In the genomic region with DNA sequence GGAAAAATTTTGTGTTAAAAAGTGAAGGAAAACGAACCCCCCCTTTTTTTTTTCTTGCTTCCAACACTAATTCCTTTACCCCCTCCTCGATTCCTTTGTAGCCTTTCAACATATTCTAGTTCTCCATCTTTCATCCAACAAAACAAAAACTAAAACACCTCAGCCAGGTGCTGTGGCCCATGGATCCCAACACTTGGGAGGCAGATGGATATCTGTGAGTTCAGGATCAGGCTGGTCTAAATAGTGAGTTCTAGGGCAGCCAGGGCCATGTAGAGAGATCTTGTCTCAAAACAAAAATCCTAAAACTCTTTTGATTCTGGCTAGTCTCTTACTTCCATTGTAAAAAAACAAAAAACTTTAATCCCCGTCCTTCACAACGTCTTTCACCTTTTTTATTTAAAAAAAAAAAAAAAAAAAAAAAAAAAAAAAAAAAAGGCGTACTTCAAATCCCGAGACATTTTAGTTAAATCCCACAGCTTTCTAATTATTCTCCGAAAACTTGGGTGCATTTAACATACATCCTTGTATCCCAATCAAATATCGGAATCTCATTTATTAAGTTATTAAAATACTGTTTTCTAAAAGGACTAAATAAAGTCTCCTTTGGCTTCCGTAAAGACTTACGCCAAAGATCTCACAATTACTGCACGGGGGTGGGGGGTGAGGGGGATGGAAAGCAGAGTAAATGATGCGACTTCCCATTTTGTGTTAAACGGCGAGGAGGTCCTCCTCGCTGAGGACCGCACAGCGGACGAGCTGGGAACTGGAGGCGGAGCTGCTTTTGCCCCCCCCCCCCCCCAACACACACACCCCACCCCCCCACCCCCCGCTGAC, we compare ENCODE assay signal across 8 mouse cellular contexts. TPM values are rescaled to one million over a fixed set of nuclear protein-coding genes. Genes with fewer than 3 reads are reported as not detected.
A peak's percentile ranks its signal among the peaks of the same experiment; 100 is the strongest.
DNase-seq lines count a peak whose midpoint lies in the region; ATAC-seq and TF ChIP-seq lines count a peak whose summit lies in the region.

No protein-coding gene starts in this region.

- H3K4me2 ChIP-seq in heart, postnatal 0 days (ENCODE audit: low read depth, low read length): peak overlapping the region; percentile 92

- no peak for ATAC-seq in heart, postnatal 0 days (ENCODE audit: insufficient read depth, low read depth)

- no peaks in the 10 kb centered on the region for H3K27me3 ChIP-seq in kidney, adult 2 months (replicated peaks; ENCODE audit: control insufficient read depth, insufficient read depth, low read length)
- H3K27me3 ChIP-seq in heart, postnatal 0 days (ENCODE audit: control insufficient read depth, insufficient read depth, low read length): no peaks in the 10 kb centered on the region
- no peaks in the 10 kb centered on the region for H3K27me3 ChIP-seq in megakaryocyte, embryonic 14.5 days (replicated peaks)

- no peak; the same call in 1 of the 2 replicates for TF ChIP-seq CTCF in kidney, adult 2 months (conservative IDR thresholded peaks at IDR 0.05; ENCODE audit: insufficient read depth, insufficient read length, low read depth, low read length)
- no peak for TF ChIP-seq CTCF in bone marrow, adult 2 months (IDR thresholded peaks at IDR 0.05; ENCODE audit: control insufficient read depth, insufficient read depth, low read length)
- peak; percentile 17; the same call in 1 of the 2 replicates for TF ChIP-seq CTCF in heart, postnatal 0 days (IDR thresholded peaks at IDR 0.05; ENCODE audit: low read depth)

- H3K4me3 ChIP-seq in kidney, adult 2 months (ENCODE audit: insufficient read depth, low read depth, low read length): peak overlapping the region; percentile 50
- peak overlapping the region; percentile 93 for H3K4me3 ChIP-seq in bone marrow, adult 2 months (replicated peaks; ENCODE audit: control insufficient read depth, low read depth, low read length)
- peak overlapping the region; percentile 99 for H3K4me3 ChIP-seq in heart, postnatal 0 days (ENCODE audit: low read depth, low read length)
- peak overlapping the region; percentile 95 for H3K4me3 ChIP-seq in megakaryocyte, embryonic 14.5 days (replicated peaks)

- no peak for TF ChIP-seq EP300 in heart, postnatal 0 days (IDR thresholded peaks at IDR 0.05; ENCODE audit: low read depth)

- H3K36me3 ChIP-seq in kidney, adult 2 months (ENCODE audit: control insufficient read depth, insufficient read depth, low read length): peaks cover 2% of the 10 kb centered on the region
- peaks cover 34% of the 10 kb centered on the region for H3K36me3 ChIP-seq in heart, postnatal 0 days (replicated peaks; ENCODE audit: control insufficient read depth, insufficient read depth, low read length)
- peaks cover 50% of the 10 kb centered on the region for H3K36me3 ChIP-seq in megakaryocyte, embryonic 14.5 days (replicated peaks; ENCODE audit: low read length)

- no peak for TF ChIP-seq POLR2A in kidney, adult 2 months (IDR thresholded peaks at IDR 0.05; ENCODE audit: low read depth, low read length)
- TF ChIP-seq POLR2A in bone marrow, adult 2 months (IDR thresholded peaks at IDR 0.05; ENCODE audit: borderline replicate concordance, control insufficient read depth, low read depth, low read length): no peak

- H3K9me3 ChIP-seq in heart, postnatal 0 days (replicated peaks; ENCODE audit: control insufficient read depth, low read length): no peaks in the 10 kb centered on the region
- no peaks in the 10 kb centered on the region for H3K9me3 ChIP-seq in megakaryocyte, embryonic 14.5 days

- WGBS in kidney, adult 2 months: 11% methylated on average over 20 of the region's 20 CpGs
- 9% methylated on average over 19 of the region's 20 CpGs for WGBS in bone marrow, adult 2 months
- WGBS in heart, postnatal 0 days: 12% methylated on average over 18 of the region's 20 CpGs

- DNase-seq in kidney, adult 2 months: no peak
- DNase-seq in kidney, adult 8-10 months: no peak
- no peak for DNase-seq in heart, postnatal 0 days (ENCODE audit: low spot score)
- no peak for DNase-seq in left cerebral cortex, adult 18-20 months (ENCODE audit: low spot score in 2 of 2)
- no peak for DNase-seq in layer of hippocampus, adult 18-20 months (ENCODE audit: low spot score in 2 of 2)
- no peak for DNase-seq in layer of hippocampus, postnatal 25 days (ENCODE audit: extremely low spot score in 1 of 2, low spot score in 1 of 2)

- no peak overlapping the region for H3K27ac ChIP-seq in kidney, adult 2 months (ENCODE audit: insufficient read depth, low read depth, low read length)
- no peak overlapping the region for H3K27ac ChIP-seq in bone marrow, adult 2 months (ENCODE audit: control insufficient read depth, insufficient read depth, low read depth, low read length, poor library complexity)
- H3K27ac ChIP-seq in heart, postnatal 0 days (ENCODE audit: low read depth): peak overlapping the region; percentile 34; the same call in 1 of the 2 replicates

- peaks cover 4% of the 10 kb centered on the region; the same call in 1 of the 2 replicates for H3K4me1 ChIP-seq in kidney, adult 2 months (ENCODE audit: control insufficient read depth, insufficient read depth, low read length)
- H3K4me1 ChIP-seq in bone marrow, adult 2 months (ENCODE audit: control insufficient read depth, insufficient read depth, low read length): peaks cover 3% of the 10 kb centered on the region; the same call in 1 of the 2 replicates
- peaks cover 10% of the 10 kb centered on the region for H3K4me1 ChIP-seq in heart, postnatal 0 days (ENCODE audit: control insufficient read depth, insufficient read depth)
- H3K4me1 ChIP-seq in megakaryocyte, embryonic 14.5 days: peaks cover 72% of the 10 kb centered on the region

- no peak overlapping the region; the same call in 1 of the 2 replicates for H3K9ac ChIP-seq in heart, postnatal 0 days (replicated peaks; ENCODE audit: low read depth, low read length)

RNA-seq across cellular contexts. Expression of a gene that starts 0.6 kb away (rescaled TPM):
- polyA plus RNA-seq in kidney, adult 2 months (2012; rRNA removed): 6.6 and 7.9 TPM in 2 replicates
- polyA plus RNA-seq in bone marrow, adult 2 months (2011; ENCODE audit: insufficient read depth, insufficient read length, low replicate concordance, missing spikeins): 11.8 and 33.5 TPM in 2 replicates
- total RNA-seq in heart, postnatal 0 days (2014; rRNA removed; ENCODE audit: low replicate concordance): 9.3 and 11.2 TPM in 2 replicates
- polyA plus RNA-seq in heart, postnatal 0 days (2015; fragmentation: Nextera tagmentation; extraction: Ambion mirVana): 31.7 and 33.4 TPM in 2 replicates
- polyA plus RNA-seq in megakaryocyte, embryonic 14.5 days (2012; ENCODE audit: insufficient read depth, low replicate concordance): 0.83 and 4.4 TPM in 2 replicates
- total RNA-seq in left cerebral cortex, adult 18-20 months (2021): 10 to 100 TPM; 30.1 to 32.1 TPM
- 10 to 100 TPM; 28.1 to 30.0 TPM for total RNA-seq in layer of hippocampus, adult 18-20 months (2021)
- 10 to 100 TPM; 30.8 to 35.0 TPM for total RNA-seq in layer of hippocampus, postnatal 25 days (2021)

RNA-seq across cellular contexts. Expression of a gene that starts 20.3 kb away (rescaled TPM):
- 41.3 and 45.1 TPM in 2 replicates for polyA plus RNA-seq in kidney, adult 2 months (2012; rRNA removed)
- polyA plus RNA-seq in bone marrow, adult 2 months (2011; ENCODE audit: insufficient read depth, insufficient read length, low replicate concordance, missing spikeins): 1.1 and 2.2 TPM in 2 replicates
- 24.5 and 38.6 TPM in 2 replicates for total RNA-seq in heart, postnatal 0 days (2014; rRNA removed; ENCODE audit: low replicate concordance)
- polyA plus RNA-seq in heart, postnatal 0 days (2015; fragmentation: Nextera tagmentation; extraction: Ambion mirVana): 2.9 and 3.3 TPM in 2 replicates
- polyA plus RNA-seq in megakaryocyte, embryonic 14.5 days (2012; ENCODE audit: insufficient read depth, low replicate concordance): 2.4 and 3.6 TPM in 2 replicates
- 10 to 100 TPM; 13.2 to 18.8 TPM for total RNA-seq in left cerebral cortex, adult 18-20 months (2021)
- 1 to 10 TPM; 8.8 to 9.8 TPM for total RNA-seq in layer of hippocampus, adult 18-20 months (2021)
- 1 to 10 TPM; 8.4 to 9.3 TPM for total RNA-seq in layer of hippocampus, postnatal 25 days (2021)

RNA-seq across cellular contexts. Expression of a gene that starts 28.3 kb away (rescaled TPM):
- 227 and 313 TPM in 2 replicates for polyA plus RNA-seq in kidney, adult 2 months (2012; rRNA removed)
- 107 and 167 TPM in 2 replicates for polyA plus RNA-seq in bone marrow, adult 2 months (2011; ENCODE audit: insufficient read depth, insufficient read length, low replicate concordance, missing spikeins)
- 12.8 and 36.1 TPM in 2 replicates for total RNA-seq in heart, postnatal 0 days (2014; rRNA removed; ENCODE audit: low replicate concordance)
- polyA plus RNA-seq in heart, postnatal 0 days (2015; fragmentation: Nextera tagmentation; extraction: Ambion mirVana): 47.3 and 51.7 TPM in 2 replicates
- polyA plus RNA-seq in megakaryocyte, embryonic 14.5 days (2012; ENCODE audit: insufficient read depth, low replicate concordance): 799 and 1,910 TPM in 2 replicates
- 10 to 100 TPM; 61.1 to 70.6 TPM for total RNA-seq in left cerebral cortex, adult 18-20 months (2021)
- 10 to 100 TPM; 66.9 to 80.3 TPM for total RNA-seq in layer of hippocampus, adult 18-20 months (2021)
- 10 to 100 TPM; 65.5 to 95.4 TPM for total RNA-seq in layer of hippocampus, postnatal 25 days (2021)
